Mouse (Mus musculus): ENCODE results near the gene Rhobtb1. TPM values are rescaled to one million over a fixed set of nuclear protein-coding genes. Genes with fewer than 3 reads are reported as not detected.

Rhobtb1 gene
- polyA plus RNA-seq, 1 experiment = 4.6 TPM

DNA sequence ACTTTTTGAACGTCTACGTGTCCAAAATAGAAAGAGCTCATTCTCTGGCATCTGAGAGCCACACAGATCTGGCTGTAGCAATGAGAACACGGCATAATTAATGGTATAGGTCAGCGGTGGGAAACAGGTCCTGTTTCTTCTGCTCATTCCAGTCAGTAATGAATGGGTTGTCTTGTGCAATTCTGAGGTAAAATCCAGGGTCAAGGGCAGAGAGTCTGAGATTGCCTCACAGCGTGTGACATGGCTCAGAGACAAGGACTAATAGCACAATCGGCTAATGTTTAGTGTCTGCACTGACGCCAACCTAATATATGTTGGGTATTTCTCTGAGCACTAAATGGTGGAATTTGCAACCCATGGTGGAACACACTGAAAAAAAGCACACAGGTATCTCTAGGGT, 148.8 kb downstream of the Rhobtb1 start:
- TF ChIP-seq POLR2A (IDR thresholded peaks at IDR 0.05; ENCODE audit: extremely low read depth, insufficient read depth, low read length) (no peak), CTCF (IDR thresholded peaks at IDR 0.05; ENCODE audit: extremely low read depth, insufficient read depth, low read length) (no peak)

DNA sequence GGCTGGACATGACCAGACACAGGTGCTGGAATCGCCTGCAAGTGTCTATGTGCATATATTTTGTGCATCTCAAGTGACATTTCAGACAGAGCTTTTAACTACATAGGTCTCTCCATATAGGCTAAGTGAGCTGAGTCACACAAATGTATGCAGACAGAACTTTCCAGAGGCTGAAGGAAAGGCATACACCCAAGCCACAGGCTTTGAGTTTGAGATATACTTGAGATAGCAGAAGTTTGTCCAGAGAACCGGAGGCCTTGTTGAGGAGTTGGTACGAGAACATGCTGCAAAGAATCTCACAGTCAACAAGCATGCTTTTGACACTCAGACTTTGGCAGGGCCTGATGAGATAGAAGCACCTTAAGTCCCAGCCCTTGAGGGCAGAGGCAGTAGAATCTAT, 151.4 kb downstream of the Rhobtb1 start:
- Histone ChIP-seq H3K4me3 (ENCODE audit: insufficient read depth, low read length) (no peak overlapping the region), H3K27ac (ENCODE audit: insufficient read depth, low read length) (no peak overlapping the region), H3K4me1 (ENCODE audit: control insufficient read depth, insufficient read depth, low read length) (no peaks in the 10 kb centered on the region)
- TF ChIP-seq POLR2A (IDR thresholded peaks at IDR 0.05; ENCODE audit: extremely low read depth, insufficient read depth, low read length) (no peak), CTCF (IDR thresholded peaks at IDR 0.05; ENCODE audit: extremely low read depth, insufficient read depth, low read length) (no peak)

More for the DNA sequence above, 148.8 kb downstream of the Rhobtb1 start:
- Histone ChIP-seq H3K27ac (ENCODE audit: insufficient read depth, low read length) (no peak overlapping the region), H3K4me3 (ENCODE audit: insufficient read depth, low read length) (no peak overlapping the region), H3K4me1 (ENCODE audit: control insufficient read depth, insufficient read depth, low read length) (no peaks in the 10 kb centered on the region)

DNA sequence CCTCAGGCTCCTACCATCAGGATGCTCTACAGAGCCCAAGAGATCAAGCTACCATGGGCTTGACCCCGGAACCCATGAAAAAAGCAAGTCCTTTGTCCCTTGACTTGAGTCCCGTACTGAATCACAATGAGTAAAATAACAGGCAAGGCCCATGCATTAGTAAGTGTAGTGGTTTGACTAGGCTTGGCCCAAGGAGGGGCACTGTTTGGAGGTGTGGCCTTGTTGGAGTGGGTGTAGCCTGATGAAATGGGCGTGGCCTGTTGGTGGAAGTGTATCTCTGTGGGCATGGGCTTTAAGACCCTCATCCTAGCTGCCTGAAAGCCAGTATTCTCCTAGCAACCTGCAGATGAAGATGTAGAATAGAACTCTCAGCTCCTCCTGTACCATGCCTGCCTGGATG, 153.6 kb downstream of the Rhobtb1 start:
- TF ChIP-seq CTCF (IDR thresholded peaks at IDR 0.05; ENCODE audit: extremely low read depth, insufficient read depth, low read length) = no peak
- no peak for TF ChIP-seq POLR2A (IDR thresholded peaks at IDR 0.05; ENCODE audit: extremely low read depth, insufficient read depth, low read length)
- no peak overlapping the region for H3K4me3 ChIP-seq (ENCODE audit: insufficient read depth, low read length)
- H3K27ac ChIP-seq (ENCODE audit: insufficient read depth, low read length) = no peak overlapping the region
- no peaks in the 10 kb centered on the region for H3K4me1 ChIP-seq (ENCODE audit: control insufficient read depth, insufficient read depth, low read length)

DNA sequence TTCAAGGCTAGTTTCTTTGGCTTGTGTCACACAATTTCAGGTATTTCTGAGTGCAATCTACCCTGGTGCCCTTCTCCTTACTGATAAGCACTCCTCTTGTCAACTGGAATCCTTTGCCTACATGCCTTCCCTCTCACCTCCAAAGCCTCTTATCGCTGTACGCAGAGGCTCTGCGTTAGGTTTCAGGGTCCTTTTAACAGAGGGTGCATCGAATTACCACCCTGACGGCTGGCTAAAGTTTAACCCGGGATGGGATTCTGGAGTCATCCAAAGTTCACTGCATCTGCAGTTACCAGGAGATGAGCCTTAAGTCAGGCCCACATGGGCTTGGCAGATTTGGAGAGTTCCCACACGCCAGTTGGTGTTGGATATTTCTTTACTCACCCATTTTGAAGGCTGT, 154.4 kb downstream of the Rhobtb1 start:
- no peak overlapping the region for H3K27ac ChIP-seq (ENCODE audit: insufficient read depth, low read length)
- H3K4me3 ChIP-seq (ENCODE audit: insufficient read depth, low read length) = no peak overlapping the region
- TF ChIP-seq CTCF (IDR thresholded peaks at IDR 0.05; ENCODE audit: extremely low read depth, insufficient read depth, low read length) (no peak), POLR2A (IDR thresholded peaks at IDR 0.05; ENCODE audit: extremely low read depth, insufficient read depth, low read length) (no peak)
- H3K4me1 ChIP-seq (ENCODE audit: control insufficient read depth, insufficient read depth, low read length) = no peaks in the 10 kb centered on the region

DNA sequence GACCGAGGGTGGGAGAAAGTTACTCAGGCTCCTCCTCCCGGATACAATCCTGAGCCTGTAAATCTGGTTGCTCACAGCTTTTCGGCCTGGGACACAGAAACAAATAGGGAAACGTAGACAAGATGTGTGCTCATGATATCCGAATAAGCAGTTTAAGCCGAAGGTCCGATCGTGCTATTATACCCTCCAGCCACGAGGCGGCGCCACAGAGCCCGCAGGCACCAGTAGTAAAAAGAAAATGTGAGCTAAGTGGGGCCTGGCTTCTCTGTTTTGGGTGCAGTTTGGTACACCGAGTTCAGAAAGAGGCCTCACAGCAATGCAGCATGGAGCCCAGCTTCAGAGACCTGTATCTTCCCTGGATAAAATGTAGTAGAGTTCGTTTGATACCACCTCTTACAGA, 155.0 kb downstream of the Rhobtb1 start:
- H3K4me3 ChIP-seq (ENCODE audit: insufficient read depth, low read length) = no peak overlapping the region
- peak; percentile 54 for TF ChIP-seq CTCF (IDR thresholded peaks at IDR 0.05; ENCODE audit: extremely low read depth, insufficient read depth, low read length)
- TF ChIP-seq POLR2A (IDR thresholded peaks at IDR 0.05; ENCODE audit: extremely low read depth, insufficient read depth, low read length) = no peak

DNA sequence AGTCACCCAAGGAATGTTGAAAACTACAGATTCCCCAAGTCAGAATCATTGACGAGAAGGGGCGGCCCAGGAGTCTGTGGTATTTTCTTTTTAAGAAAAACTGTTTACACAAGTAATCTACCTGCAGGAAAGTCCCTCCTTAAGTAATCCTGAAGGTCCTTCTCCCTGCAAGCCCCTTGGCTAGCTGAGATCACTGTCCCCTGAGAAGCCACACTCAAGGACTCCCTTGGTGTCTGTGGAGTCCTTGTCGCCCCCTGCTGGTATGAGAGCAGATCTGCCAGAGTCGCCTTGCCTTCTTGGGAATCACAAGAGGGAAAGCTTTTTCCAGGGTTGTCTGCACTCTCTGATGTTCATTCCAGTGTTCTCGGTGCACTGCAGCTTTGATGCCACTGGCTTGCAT, 155.8 kb downstream of the Rhobtb1 start:
- TF ChIP-seq CTCF (IDR thresholded peaks at IDR 0.05; ENCODE audit: extremely low read depth, insufficient read depth, low read length) (peak; percentile 78), POLR2A (IDR thresholded peaks at IDR 0.05; ENCODE audit: extremely low read depth, insufficient read depth, low read length) (no peak)

More for the DNA sequence above, 155.0 kb downstream of the Rhobtb1 start:
- Histone ChIP-seq H3K4me1 (ENCODE audit: control insufficient read depth, insufficient read depth, low read length) (no peaks in the 10 kb centered on the region), H3K27ac (ENCODE audit: insufficient read depth, low read length) (no peak overlapping the region)

DNA sequence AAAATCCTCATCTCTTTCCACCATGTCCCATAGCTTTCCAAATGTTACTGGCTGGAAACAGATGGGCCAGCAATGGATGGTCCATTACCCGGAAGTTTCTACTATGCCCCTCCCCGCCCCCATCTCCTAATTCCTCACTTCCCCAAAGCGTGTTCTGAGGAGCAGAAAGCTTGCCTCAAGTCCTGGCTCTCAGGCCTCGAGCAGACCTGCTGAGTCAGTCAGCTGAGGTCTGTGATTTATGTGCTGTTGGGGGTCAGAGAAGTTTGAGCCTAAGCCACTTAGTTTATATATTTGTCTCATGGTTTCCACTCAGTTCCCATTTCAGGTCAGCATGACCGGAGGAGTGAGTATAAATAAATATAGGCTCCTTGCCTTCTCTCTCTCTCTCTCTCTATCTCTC, 157.9 kb downstream of the Rhobtb1 start:
- Histone ChIP-seq H3K4me3 (ENCODE audit: insufficient read depth, low read length) (no peak overlapping the region), H3K27ac (ENCODE audit: insufficient read depth, low read length) (no peak overlapping the region), H3K4me1 (ENCODE audit: control insufficient read depth, insufficient read depth, low read length) (no peaks in the 10 kb centered on the region)
- no peak for TF ChIP-seq CTCF (IDR thresholded peaks at IDR 0.05; ENCODE audit: extremely low read depth, insufficient read depth, low read length)
- no peak for TF ChIP-seq POLR2A (IDR thresholded peaks at IDR 0.05; ENCODE audit: extremely low read depth, insufficient read depth, low read length)

More for the DNA sequence above, 155.8 kb downstream of the Rhobtb1 start:
- H3K4me3 ChIP-seq (ENCODE audit: insufficient read depth, low read length) = no peak overlapping the region
- no peak overlapping the region for H3K27ac ChIP-seq (ENCODE audit: insufficient read depth, low read length)
- no peaks in the 10 kb centered on the region for H3K4me1 ChIP-seq (ENCODE audit: control insufficient read depth, insufficient read depth, low read length)

DNA sequence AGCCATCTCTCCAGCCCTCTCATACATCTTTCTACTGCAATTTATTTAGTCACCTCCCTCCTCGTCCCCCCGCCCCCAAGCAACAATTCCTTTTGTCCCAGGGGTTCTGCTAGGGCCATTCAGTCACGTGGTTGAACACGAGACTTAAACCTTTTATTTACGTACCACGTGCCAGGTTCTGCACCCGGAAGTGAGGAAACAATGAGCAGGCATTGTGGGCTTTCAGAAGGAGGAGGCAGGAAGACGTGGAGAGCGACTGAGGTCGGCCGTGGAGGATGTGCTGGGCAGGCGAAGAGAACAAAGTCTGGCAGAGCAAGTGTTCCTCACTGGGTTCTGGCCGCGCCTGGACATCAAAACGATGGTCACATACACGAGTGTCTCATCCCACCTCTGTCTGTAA, 160.6 kb downstream of the Rhobtb1 start:
- no peak overlapping the region for H3K27ac ChIP-seq (ENCODE audit: insufficient read depth, low read length)
- no peak overlapping the region for H3K4me3 ChIP-seq (ENCODE audit: insufficient read depth, low read length)
- TF ChIP-seq POLR2A (IDR thresholded peaks at IDR 0.05; ENCODE audit: extremely low read depth, insufficient read depth, low read length) = no peak
- no peak for TF ChIP-seq CTCF (IDR thresholded peaks at IDR 0.05; ENCODE audit: extremely low read depth, insufficient read depth, low read length)
- no peaks in the 10 kb centered on the region for H3K4me1 ChIP-seq (ENCODE audit: control insufficient read depth, insufficient read depth, low read length)

DNA sequence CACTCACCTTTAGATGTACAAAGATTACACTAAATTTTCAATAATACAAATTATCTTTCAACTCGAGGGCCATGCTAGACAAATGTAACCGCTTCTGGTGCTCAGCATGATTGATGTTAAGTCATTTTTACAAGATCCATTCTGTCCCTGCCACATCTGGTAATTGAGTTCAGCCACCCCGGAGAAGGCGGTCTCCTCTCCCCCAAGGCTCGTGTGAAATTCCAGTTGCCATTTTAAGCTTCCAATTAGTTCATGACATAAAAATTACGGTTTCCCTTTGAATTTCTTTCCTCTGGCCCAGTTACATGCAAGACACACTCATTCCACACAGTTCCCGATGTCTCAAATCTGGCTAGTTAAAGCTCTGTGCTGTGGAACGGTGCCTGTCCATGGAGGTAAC, 162.7 kb downstream of the Rhobtb1 start:
- TF ChIP-seq POLR2A (IDR thresholded peaks at IDR 0.05; ENCODE audit: extremely low read depth, insufficient read depth, low read length) = no peak
- no peak for TF ChIP-seq CTCF (IDR thresholded peaks at IDR 0.05; ENCODE audit: extremely low read depth, insufficient read depth, low read length)
- Histone ChIP-seq H3K27ac (ENCODE audit: insufficient read depth, low read length) (no peak overlapping the region), H3K4me3 (ENCODE audit: insufficient read depth, low read length) (no peak overlapping the region), H3K4me1 (ENCODE audit: control insufficient read depth, insufficient read depth, low read length) (no peaks in the 10 kb centered on the region)

DNA sequence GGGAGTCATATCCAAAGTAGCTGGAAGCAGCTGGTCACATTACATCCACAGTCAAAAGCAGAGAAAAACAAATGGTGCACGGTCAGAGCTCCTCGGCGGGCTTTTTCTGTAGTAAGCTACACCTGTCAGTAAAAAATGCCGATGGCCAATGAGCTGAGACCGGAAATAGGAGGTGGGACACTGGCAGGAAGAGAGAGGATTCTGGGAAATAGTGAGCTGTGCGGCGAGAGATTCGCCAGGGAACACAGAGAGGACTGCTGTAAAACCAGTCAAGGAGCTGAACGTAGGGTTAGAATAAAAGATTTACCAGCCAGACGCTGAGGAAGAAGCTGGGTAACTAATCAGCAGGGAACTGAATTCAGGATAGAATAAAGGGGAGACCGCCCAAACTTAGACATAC, 167.3 kb downstream of the Rhobtb1 start:
- no peaks in the 10 kb centered on the region for H3K4me1 ChIP-seq (ENCODE audit: control insufficient read depth, insufficient read depth, low read length)
- no peak overlapping the region for H3K27ac ChIP-seq (ENCODE audit: insufficient read depth, low read length)
- TF ChIP-seq POLR2A (IDR thresholded peaks at IDR 0.05; ENCODE audit: extremely low read depth, insufficient read depth, low read length) (no peak), CTCF (IDR thresholded peaks at IDR 0.05; ENCODE audit: extremely low read depth, insufficient read depth, low read length) (no peak)
- no peak overlapping the region for H3K4me3 ChIP-seq (ENCODE audit: insufficient read depth, low read length)

Data from cortical plate, adult 2 months (tissue).